Mouse (Mus musculus): ENCODE measurements around the gene Crisp4.

The Crisp4 gene

DNA sequence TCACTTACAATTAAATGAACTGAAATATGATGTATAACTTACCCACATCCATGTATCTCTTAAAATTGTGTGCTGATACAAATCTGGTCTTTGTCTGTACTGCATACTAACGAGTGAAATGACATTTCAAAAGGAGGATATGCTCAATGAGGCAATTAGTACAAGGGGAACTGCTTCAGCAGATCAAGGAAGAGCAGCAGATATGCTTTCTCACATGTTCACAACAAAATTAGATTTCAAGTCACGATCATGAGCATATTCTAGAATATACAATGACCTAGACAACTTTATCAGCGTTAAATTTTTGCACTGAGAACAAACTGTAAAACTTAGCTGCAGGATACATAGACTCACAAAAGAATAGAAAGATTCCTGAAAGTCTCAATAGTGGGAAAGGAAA, at the start of gene Crisp4:
TSS of gene Crisp4 (minus strand) at position 101 of the 400 bp plus-strand sequence.
- no peak for DNase-seq

DNA sequence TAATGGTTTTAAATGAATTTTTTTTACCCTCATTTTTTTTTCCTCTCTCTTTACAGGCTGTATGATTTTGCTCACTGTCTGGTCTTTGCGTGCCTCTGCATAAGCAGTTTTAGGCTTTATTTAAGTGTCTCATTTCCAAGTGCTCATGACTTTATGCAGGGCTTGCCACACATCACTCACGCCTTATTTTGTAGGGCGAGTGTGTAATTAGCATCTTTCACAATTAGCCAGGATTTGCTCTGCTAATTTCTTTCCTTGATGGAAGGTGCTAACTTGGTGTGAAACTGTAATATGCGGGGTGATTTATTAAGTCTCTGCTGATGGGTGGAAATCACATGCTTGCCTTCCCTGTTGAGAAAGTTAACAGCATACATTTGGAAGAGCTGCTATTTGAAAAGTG, 46.0 kb upstream of the Crisp4 start:
- no peak for DNase-seq

DNA sequence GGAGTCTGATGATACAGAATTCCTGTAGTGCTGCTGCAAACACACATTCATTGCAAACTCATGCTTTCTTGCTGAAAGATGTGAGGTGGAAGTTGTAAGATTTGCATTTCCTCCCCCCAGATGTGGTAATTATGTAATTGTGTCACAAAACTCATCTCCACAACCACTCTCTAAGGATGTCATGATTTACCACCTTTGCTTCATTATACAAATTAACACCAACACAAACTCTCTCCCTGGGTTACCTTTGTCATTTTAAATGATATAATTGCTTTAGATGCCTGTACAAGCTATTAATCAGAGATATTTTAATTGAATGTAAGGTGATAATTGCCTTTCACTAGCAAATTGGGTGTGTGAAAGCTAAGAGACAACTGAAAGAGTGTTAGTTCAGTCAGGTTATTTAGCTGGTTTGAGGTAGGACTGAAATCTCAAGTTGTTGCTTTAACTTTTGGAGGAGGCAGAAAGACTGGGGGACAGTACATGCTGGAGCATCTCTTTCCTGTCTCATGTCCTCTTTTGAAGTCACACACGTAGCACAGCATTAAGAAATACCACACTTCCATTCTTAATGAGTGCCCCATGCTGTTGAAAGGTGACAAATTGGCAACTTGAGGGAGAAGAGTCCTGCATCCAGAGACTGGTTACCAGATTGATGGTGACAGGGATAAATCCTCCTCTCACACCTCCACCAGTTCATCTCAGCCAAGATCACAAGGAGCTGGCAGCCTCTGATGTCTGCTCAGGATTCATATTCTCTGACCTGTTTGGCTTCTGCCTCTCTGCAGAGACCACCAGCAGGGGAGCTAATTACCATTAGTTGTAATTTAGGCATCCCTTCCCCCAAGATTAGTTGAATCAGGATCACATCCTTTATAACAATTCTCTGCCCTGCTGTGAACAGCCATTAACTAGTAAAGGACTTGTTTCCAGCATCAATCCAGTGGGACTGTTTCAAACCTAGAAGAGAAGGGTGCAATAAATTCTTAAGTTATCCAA, 45.3 kb upstream of the Crisp4 start:
- DNase-seq, result no peak

DNA sequence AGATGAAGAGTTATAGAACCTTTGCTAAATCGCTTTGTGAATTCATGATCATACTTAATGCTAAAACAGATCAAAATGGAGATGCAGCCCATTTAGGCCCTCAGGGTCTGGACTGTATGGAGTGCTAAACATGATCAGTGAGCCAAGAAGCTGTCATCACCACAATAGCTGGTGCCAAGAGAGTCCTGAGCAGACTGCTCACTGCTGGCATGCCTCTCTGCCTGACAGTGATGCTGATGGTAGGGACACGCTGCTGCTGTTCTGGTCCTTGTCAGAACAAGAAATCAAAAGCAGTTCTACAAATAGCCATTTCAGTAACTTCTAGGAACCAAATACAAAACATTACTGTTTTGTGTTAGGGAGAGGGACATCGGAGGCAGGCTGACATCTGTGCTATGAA, 35.5 kb upstream of the Crisp4 start:
- DNase-seq, result peak in 1 of 2 experiments; percentile 19

DNA sequence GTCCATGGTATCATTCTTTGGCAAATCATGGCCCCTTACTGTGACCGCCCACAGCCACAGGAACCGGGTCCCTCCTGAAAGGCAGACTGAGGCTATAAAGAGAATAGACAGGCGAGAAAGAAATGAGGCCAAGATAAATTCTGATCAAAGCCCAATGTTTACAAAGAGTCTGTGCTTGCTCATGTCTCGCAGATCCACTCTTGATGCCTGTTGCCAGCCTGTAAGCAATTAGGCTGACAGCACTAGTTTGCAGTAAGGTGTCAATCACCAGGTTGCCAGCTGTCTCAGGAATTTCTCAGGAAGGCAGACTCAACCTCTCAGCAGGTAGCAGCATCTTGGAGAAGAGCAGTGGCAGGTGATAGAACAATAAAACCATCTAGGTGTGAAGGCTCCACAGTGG, 24.9 kb upstream of the Crisp4 start:
- DNase-seq, result no peak

DNA sequence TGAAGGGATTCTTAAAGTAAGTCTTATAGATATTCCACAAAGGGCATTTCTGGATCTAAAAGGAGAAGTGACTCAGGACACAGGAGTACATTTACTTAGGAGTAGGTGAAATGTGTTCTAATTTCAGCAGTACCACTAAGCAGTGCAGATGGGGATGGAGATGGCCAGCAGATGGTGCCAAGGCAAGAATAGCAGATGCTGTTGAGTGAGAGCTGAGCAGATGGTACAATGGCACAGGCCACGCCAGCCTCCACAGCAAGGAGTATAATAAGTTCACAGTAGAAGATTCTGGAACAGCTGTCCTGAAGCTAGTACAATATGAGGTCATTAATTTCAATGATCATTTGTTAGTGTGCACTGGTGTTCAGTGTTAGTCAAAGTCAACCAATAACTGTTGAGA, 22.6 kb upstream of the Crisp4 start:
- peak; percentile 33 to 34 for DNase-seq

DNA sequence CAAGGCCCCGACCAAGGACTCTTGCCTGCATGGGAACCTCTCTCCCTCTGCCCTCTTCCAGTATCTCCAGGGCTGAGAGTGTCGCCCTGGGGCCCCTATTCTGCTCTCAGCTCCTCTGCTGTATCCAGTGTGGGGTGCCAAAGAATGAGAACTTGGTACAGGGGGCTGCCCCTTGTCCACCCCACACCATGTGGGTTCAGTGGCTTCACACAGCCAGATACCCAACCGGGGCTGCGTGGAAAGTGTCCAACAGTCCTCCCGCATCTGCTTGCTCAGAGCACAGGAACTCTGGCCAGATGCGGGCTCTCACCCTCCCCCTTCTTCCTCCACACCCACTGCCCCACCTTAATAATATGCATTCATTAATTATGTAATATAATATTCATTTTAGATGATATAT, 13.4 kb upstream of the Crisp4 start:
- no peak for DNase-seq

DNA sequence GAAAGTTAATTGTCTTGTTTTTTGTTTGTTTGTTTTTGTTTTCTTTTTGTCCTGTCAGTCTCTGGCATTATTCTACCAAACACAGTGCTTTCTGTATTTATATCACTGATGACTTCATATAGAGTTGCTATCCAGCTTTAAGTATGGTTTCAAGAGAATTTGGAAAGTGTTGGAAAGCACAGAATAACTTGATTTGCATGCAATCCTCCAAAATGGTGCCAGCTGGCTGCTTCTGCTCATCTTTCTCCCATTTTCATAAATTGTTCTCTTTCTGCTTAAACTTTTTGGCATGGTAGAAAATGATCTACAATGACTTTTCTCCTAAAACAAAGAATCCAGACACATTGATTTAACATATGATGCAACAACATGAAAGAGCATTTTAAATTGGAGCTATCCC, 2.5 kb upstream of the Crisp4 start:
- DNase-seq, result no peak

DNA sequence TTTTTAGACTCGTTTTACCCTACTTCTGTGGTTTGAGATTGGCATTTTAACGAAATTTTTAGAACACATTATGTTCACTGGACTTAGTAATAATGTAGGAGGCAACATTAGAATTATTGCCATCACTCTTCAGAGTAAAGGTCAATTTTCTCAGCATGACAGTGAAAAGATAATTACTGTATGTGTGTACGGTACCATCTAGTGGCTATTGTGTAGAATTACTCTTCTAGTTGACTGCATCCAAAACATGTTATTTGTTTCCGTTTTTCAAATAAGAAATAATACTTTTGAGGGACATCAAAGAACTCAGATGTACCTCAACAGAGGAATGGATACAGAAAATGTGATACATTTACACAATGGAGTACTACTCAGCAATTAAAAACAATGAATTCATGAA, 14.0 kb downstream of the Crisp4 start:
- DNase-seq, result no peak

DNA sequence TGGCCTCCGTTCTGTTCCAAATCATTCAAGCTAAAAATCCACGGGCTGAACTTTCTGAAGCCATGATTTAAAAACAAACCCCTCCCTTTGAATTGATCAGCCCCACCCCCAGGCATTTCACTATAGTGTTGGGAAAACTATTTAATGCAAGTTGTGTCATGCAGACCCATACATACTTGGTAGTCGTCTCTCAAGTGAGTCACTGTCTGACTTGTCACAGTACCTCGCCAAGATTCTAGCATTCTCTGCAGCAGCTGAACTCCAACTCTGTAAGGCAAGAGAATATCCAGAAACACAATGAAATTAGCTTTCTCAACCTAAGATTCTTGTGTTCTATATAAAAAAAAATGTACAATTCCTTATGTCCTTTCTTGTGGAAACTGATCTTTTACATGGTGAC, 15.7 kb downstream of the Crisp4 start:
- no peak for DNase-seq

DNA sequence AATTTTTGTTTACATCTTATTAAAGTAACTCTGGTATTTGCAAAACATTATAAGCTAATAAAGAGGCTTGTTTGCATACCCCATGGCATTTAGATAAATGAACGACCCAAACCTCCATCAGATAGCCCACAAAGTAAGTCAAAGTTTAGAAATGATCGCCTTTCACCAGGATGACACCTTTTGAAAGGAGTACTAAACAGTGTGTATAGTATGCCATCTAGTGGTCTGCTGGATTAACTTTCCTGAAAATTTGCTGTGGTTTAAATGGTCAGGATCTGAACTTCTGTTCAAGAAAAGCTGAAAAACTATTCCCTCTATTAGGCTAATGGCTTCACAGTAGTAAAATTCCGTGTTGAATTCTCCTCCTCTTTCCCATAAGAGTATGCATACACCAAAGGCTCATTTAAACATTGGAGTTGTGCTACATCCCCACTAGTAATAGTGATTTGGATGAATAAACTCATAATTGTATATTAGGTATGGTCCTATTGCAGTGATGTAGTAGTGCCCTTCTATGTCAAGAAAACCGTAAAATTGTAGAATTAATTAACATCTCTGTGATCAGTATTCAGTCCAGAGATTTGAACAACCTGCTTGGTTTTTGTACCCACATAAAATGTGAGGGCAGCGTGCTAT, 38.9 kb downstream of the Crisp4 start:
- no peak for DNase-seq

DNA sequence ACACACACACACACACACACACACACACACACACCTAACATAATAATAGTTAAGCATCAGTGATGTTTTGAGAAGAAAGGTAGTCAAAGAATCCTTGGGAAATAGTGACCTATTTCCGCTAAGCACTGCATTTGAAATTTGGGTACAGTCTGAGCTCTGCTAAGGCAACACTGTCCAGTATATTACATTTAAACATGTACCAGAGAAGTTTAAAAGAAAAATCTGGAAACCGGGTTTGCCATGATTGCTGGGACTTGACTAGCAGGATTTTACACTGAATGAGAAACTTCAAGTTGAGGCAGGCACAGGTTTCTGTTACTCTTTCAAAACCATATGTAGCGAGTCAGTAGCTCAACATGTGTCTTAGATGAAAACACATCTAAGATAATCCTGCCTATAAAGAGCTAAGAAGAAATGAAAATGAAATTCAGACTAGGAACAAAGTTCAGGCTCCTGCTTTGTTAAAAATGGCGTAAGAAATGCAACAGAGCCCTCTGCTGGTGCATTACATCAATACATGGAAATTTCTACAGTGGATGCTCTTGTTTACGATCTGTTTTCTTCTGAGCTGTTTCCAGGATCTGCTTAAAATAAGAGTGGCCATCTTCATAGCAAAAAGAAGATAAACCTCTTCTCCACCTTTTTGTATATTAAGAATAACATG, 39.7 kb downstream of the Crisp4 start:
- peak; percentile 2 to 10 for DNase-seq

DNA sequence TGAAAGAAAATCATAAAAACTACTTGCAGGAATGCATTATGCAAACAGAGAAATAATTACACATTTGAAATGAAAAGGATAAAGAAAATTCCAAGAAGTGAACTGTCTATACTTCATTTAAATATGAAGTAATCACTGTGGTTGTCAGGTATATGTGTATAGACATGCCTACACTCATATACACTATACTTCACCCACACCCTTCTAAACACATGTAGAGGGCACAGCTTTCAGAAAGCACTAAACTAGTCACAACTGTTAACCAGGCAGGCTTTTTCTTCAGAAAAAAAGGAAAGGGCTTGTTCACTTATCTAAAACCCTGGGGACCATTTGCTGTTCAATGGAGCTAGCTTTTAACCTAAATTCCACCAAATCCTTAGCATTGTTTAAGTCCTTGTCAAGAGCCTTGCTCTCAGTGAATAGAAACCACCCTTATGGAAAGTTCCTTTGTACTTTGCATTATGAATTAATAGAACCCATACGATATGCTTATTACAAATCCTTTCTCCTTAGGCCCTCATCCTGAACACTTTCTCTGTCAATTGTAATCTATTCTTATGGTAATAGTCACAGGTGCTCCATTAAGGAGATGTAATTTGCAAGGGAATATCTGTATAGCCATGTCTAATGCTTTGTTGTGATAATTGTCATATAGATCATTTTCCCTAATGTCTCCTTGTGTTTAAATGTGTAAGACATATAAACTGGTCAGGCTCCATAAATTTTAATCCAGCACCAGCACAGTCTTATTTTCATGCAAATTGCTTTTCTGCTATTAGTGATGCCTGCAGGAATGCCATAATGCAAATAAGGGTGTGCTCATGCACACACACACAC, 40.5 kb downstream of the Crisp4 start:
- no peak for DNase-seq
